Mouse (Mus musculus): ENCODE measurements around the gene Fam189a2. TPM values are rescaled to one million over a fixed set of nuclear protein-coding genes. Genes with fewer than 3 reads are reported as not detected.
A peak's percentile ranks its signal among the peaks of the same experiment; 100 is the strongest.

The Fam189a2 gene
- 10 to 100 TPM; 21.5 to 31.0 (median 28.2) TPM for total RNA-seq (2022)

DNA sequence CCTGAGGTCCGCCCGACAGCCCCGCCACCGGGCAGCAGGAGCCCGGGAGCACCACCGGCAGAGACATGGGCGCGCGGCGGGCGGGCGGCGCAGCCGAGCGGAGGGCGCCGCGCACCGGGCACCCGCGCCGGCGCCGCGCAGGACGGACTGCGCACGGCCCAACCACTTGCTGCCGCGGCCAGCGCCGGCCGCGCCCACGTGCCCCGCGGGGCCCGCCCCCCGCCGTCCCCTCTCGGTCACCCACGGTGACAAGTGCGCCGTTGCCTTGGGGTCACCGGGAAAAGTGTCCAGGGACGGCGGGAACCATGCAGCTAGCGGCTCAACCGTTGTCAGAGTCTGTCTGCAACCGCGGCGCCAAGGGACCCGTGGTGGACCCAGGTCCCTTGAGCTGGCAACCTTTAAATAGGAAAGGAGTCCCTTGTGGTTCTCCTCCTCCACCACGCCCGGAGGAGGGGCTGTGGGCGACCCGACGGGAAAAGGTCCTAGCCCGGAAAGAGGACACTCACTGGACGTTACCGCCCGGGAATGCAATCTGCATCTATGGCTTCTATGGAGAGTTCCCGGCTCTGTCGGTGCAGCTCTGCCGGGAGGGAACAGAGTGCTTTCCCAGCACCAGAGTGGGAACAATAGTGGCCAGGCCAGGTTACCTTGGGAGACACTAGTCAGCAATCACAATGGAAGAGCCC is at the start of gene Fam189a2:
Gene Fam189a2, minus strand, starts transcription at position 149 of the 686 bp plus-strand sequence.
- DNase-seq (ENCODE audit: low spot score in 2 of 2) = peak; percentile 20 to 47

DNA sequence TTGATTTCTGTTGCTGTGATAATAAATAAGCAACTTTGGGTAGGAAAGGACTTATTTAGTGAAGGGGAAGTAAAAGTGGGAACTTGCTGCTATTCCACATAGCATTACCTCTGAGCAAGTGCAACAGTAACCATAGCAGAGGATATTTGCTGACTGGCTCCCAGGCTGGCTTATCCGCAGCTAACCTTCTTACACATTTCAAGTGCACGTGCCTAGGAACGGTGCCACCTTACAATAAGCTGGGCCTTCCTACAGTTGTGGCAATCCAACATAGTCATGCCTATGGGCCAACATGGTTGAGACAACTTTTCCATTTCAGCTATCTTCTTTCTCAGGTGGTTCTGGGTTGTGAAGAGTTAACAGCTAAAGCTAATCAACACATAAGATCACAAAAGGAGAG is 46.8 kb upstream of the Fam189a2 start:
- DNase-seq (ENCODE audit: low spot score in 2 of 2) = no peak

DNA sequence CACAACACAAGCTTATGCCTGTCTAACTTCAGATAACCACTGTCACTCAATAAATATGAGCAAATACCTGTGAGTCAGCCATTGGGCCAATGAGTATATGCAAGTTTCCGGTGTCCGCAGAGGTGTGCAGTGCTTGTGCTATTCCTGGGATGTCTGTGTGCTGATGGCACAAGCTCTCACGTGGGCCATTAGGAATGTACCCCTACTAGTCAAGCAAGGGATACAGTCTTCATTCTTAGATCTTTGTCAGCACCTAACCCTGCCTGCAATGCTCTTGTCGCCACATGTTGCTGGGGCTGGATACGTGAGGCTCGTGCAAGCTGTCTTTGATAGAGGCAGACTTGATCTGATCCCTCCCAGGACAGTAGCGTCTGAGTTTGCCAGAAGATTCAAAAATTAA is 45.7 kb upstream of the Fam189a2 start:
- DNase-seq (ENCODE audit: low spot score in 2 of 2) = no peak

DNA sequence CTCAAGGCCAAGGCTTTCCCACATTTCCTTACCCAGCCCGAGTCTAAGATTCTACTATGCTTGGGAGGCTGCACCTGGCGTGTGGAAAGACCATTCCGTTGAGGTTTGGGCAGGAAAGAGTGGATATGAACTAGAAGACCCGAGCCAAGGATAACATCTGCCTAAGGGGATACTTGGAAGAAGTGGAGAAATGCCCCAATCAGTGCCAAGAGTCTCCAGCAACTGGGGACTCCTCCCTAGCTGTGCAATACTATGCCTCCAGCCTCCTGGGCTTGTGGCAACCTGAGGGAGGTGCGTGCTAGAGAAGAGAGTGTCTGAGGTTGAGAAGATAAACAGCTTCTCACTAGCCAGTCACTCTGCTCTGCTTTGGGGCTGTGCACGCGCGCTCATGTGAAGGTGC is 45.1 kb upstream of the Fam189a2 start:
- DNase-seq (ENCODE audit: low spot score in 2 of 2) = no peak

DNA sequence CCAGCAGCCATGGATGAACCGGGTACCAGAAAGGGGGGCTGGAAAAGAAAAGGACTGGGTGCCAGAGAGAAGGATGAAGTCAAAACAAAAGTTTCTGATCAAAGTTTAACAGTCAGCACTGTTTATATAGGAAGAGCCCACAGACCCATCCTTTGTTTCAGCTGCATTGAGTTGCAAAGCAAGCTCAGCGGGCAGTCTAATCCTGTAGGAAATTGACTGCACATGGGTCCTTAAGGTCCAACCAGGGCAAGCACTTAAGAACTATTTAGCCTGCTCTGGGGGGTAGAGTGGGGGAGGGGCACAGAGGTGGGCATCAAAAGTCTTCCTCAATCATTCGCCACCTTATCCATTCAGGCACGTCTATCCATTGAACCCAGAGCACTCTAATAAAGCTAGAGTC is 42.3 kb upstream of the Fam189a2 start:
- no peak for DNase-seq (ENCODE audit: low spot score in 2 of 2)

DNA sequence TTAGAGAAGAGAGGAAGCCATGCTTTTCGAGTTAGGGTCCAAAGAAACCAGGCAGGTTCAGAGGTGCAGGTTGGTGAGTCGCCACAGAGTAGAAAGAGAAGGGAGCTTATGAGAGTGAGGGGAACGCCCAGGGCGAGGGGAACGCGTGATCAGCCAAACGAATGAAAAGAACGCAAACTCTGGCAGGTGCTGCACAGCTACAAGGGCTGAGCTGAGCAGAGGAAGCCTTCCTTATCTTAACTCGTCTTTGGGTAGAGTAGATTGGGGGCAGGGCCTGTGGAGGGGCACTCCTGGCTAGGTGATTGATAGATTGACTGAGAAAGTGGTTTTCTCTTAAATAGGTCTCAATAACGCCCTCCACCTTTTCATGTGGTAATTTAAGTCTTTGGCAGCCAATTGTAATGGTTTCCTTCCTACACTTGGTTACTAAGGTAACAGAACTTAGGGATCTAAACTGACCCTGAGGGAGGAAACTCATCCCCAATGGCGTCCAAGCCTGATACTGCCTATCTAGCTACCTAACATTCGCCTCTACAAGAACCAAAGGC is 33.6 kb upstream of the Fam189a2 start:
- DNase-seq (ENCODE audit: low spot score in 2 of 2) = no peak

DNA sequence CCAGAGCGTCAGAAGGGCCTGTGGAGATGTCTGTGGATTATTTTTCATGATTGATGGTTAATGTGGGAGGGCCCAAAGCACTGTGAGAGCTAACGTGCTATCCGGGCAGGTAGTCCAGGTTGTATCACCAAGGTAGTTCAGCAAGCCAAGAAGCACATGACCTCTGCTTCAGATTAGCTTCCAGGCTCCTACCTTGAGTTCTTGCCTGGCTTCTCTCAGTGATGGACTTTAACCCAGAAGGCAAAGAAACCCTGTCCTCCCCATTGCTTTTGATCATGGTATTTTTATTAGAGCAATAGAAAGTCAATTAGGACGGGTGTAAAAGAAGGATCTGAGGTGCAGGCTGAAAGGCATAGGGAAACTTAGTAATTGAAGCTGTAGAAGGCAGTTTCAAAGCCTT is 32.8 kb upstream of the Fam189a2 start:
- DNase-seq (ENCODE audit: low spot score in 2 of 2) = no peak

DNA sequence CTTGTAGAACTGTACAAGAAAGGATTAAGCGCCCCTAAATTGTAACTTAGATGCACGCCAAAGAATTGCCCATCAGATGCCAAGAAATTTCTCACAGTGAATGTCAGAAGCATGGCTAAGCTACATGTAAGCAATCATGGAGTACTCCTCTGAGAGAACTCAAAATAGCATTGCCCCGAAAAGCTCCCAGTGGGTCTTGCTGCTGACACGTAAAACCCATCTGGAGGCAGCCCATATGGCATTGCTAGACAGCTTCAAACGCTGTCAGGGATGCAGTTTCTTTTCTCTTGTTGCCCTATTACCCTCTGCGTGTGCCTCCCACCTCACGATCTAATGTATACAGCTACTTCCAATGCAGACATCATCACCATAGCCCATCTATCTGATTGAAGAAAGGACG is 28.0 kb upstream of the Fam189a2 start:
- DNase-seq (ENCODE audit: low spot score in 2 of 2) = no peak

DNA sequence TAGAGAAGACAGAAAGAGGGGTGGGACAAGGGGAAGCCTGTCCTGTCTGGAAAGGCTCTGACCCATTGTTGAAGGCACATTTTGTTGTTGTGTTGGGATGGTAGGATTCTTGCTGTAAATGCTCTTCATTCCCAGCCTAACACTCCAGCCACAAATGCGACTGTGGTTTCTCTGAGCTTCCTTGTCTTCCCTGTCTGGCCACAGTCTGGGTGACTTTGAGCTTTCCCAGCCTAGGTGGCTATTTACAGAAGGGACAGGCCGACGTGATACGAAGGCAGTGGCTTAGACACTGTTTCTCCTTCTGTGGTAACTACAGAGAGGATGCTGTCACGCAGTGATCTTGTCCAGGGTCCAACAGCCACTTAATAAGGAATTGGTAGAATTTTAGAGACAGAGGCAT is 27.2 kb upstream of the Fam189a2 start:
- no peak for DNase-seq (ENCODE audit: low spot score in 2 of 2)

DNA sequence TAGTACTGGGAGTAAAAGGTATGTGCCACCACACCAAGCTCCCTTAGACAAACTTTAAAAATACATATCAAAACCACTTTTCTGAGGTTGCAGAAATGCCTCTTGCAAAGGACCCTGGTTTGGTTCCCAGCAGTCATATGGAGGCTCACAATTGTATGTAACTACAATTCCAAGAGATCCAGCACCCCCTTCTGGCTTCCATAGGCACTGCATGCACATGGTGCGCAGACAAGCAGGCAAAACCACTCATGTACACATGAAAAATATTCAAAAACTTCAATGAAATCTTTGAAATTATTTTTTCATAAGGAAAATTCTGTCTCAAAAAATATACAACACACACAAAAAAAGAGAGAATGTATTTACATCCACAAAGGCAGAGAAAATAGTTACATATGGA is 26.1 kb upstream of the Fam189a2 start:
- DNase-seq (ENCODE audit: low spot score in 2 of 2) = no peak

DNA sequence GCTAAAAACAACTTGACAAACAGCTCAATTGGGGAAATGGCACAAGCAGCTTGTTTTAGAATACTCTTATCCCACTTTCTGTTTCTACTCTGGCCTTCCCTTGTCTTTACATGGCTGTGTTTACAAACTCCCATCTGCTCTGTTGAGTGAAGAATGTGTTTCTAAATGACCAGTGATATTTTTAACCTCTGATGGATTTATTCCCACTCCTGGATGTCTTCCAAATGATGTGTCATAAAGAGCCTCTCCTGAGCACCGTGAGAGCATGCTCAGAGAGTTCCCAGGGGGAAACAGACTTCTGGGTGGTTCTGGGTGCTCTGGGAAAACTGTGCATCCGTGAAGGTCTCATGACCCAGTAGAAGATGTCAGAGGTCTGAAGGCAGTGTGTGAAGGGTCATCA is 24.1 kb upstream of the Fam189a2 start:
- DNase-seq (ENCODE audit: low spot score in 2 of 2) = no peak

DNA sequence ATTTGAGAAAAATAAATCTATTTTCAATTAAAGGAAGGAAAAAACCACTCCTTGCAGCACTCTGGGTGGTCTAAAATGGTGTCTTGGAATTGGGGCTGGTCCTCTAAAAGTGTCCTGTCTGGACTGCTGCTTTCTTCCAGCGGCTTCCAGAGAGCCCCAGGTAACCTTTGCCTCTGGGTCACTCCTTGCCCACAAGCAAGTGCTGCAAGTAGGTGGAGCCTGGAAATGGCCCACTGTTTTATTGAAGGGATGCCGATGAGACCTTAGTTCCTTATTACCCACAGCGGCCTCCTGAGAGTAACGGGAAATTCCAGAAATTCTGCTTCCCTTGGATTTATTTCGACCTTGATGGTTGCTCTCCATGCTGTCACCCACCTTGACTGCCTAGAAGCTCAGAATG is 23.4 kb upstream of the Fam189a2 start:
- DNase-seq (ENCODE audit: low spot score in 2 of 2) = no peak

DNA sequence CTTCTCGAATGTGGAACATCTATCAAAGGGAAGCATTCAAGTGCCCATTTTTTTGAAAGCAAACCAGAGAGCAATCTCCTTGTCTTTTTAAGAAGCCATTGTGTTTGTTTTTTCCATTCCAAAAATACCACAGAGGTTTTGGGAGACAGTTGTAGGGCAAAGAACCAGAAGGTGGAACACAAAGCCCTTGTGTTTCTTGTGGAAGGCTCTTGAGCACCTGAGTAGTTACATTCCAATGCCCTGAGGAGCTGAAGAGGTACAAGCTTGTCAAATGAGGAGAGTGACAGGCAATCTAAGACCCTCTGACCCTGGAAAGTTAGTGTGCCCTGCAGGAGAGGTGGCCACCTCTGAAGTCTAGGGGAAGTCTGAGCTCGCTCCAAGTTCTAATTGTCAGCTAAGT is 19.7 kb upstream of the Fam189a2 start:
- no peak for DNase-seq (ENCODE audit: low spot score in 2 of 2)

DNA sequence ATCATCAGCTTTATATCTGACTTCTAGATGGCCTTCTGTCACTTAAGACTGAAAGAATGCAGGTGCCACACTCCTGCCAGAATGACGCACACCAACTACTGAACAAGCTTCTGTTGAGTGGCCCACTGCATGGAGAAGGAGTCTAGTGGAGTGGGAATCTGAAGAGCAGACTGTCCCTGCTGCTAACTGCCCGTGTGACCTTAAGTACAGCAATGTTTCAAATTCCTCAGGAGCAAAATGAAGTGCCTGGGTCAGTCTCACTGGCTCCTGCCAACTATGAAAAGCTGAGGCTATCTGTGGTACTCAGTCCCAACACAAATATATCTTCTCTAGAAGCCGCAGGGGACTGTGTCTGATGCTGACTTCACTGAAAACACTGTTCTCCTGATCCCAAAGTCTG is 18.5 kb upstream of the Fam189a2 start:
- DNase-seq (ENCODE audit: low spot score in 2 of 2) = no peak

DNA sequence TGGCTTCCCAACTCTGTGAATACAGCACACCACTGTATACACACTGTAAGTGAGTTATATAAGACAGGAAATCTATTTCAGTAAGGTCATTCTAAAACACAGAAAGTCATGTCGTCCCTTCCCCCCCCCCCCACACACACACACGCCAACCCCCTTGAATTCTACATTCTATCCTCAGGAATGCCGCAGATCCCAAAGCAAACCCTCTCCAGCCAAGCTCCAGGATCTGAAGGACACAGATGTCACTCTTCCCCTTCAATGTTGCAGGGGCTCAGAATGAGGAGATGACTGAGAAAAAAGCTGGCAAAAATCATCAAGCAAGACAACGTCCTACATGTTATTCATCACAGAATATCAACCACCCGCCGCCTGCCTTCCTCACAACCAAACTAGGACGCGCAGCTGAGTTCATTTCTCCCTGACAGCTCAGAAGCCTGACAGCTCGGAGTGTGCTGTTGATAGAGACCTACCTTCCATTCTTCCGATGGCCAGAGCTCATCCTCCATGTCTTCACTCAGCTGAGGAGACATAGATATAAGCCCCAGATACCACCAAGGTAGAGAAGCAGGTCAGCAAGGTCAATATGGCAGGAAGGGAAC is 15.7 kb upstream of the Fam189a2 start:
- DNase-seq (ENCODE audit: low spot score in 2 of 2) = no peak

DNA sequence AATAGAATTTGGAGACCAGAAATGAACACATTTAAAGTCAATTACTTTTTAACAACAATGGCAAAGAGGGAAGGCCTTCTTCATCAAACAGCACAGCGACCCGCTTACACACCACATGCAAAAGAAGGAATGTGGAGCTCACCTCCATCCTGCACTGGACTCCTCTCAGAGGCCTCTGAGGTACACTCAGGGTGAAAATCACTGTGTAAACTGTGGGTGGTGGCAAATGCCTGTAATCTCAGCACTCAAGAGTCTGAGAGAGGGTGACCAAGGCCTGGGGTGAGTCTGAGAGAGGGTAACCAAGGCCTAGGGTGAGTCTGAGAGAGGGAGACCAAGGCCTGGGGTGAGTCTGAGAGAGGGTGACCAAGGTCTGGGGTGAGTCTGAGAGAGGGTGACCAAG is 11.6 kb upstream of the Fam189a2 start:
- DNase-seq (ENCODE audit: low spot score in 2 of 2) = no peak

DNA sequence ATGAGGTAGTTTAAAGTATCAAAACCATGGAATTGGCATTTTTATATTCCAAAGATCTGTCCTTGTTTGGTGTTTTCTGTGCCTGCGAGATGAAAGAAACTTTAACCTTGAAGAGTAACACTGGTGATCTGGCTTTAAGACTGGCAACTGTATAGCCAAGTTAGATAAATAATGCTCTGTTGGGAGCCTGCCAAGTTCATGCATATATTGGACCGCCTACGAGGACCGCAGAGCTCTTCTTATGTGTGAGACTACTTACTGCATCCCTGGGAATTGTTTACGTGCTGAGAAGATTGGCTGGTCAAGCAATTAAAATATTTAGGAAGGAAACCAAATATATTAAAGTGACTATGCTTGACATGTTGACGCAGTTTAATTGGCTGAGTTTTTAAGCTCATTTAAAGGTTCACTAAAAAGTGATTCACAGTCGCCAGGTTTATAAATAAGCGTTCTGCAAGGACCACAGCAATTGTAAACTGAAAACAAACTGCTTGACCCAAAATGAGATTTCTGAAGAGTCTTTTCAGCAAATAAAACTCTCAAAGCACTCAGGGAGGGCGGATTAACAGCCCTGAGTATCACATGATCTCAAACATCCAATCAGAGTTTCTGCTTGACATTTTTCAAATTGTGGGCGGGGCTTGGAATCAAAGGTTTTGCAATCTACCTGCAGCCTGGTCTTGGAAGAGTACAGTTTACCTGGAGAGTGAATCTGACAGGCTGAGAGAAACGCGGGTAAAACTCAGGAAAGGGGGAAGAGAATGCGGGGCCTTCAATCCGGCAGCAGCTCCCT is 8.4 kb upstream of the Fam189a2 start:
- DNase-seq (ENCODE audit: low spot score in 2 of 2) = no peak

DNA sequence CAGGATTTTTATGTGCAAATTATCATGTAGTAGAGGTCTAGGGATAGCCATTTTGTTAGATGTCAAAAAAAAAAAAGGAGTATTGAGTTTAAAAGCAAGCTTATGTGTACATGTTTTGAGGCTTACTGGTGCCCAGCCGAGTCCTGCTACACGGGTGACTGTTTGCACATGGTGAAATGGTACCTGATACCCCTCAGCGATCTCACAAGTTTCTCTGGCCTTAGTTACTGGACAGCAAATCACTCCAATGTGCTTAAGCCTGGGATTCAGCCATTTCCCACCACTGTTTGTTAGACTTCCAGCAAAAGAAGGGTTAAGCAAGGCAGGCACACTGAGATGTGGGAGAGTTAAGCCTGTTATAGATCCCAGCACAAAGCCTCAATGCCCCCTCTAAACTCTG is 3.5 kb upstream of the Fam189a2 start:
- DNase-seq (ENCODE audit: low spot score in 2 of 2) = no peak

DNA sequence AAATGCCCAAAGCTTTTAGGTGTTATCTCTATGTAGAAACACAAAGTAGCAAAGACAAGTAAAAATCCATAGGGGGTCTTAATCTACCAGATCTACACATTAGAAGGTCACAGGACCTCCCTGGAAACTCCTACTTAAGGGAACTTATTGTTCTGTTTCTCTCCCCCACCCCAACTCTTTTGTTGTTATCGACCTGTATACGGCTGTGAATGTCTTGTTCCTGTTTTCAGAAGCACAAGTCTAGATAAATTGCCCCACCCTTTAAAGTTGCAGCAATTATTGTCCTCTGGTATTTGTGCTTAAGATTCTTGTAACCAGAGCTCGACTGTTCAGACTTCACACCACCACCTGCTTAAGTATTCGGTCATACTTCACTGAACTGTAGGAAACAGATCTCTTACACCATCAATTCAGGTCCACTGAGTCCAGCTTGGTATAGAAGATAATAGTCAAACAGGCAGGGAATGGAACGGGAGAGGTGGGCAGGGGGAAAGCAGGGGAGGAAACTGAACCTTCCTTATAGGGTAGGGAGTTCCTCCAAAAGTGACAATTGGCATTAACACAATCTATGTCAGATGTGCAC is 1.9 kb upstream of the Fam189a2 start:
- no peak for DNase-seq (ENCODE audit: low spot score in 2 of 2)

DNA sequence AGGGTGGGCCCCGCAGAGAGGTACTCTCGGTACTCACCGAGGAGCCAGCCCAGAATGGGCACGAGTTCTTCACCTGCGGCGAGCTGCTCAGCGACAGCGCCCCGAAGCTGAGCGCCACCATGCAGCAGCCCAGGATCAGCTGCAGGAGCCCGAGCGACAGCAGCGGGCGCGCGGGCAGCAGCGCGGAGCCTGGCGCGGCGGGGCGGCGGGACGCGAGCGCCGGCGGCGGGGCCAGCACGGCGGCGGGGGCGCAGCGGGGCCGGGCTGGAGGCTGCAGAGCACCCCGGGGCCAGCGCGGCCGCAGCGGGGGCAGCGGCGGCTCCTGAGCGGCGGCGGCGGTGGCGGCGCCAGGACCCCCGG is 328 bp downstream of the Fam189a2 start:
- peak in 1 of 2 experiments; percentile 20 for DNase-seq (ENCODE audit: low spot score in 2 of 2)

DNA sequence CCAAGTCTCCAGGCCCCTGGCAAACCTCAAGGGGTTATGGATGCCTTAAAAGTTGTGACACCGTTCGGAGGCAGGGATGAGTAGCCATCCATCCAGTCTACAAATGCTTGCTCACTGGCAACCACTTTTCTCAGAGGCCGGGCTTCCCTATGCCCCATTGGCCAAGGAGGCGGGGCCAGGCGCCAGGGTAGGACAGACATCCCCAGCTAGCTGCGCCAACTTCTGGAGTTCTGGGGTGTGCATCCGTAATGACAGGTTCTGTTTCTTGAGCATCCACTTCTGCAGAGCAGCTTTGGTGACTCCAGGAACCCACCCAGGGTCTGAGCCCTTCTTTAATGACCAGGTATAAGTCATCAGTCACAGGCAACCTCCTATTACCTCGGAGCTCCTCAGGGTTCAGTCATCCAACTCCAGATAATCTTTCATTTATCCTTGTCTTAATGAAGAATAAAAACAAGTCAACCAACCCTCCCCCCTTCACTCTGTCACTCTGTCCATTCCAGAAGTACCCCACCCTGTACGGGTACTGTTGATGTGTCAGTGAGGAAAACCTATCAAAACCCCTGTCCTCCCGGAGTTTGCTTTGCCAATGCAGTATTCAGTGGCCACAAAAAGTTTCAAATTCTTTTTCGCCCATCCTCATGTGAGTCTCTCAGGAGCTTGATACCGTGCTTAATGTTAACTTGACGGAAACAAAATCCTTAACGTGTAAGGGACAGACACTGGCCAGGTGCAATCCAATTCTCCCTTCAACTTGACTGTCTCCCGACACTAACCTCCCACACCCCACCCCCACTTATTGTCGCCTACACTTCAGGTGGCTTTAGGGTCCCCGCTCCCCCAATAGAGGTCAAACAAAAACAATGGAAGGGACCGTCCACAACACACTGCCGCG is 956 bp downstream of the Fam189a2 start:
- DNase-seq (ENCODE audit: low spot score in 2 of 2) = peak; percentile 22 to 41
